Mouse (Mus musculus) T-cell, adult 66 days (primary cell): Measurements from ENCODE around the gene 9530002B09Rik. TPM values are rescaled to one million over a fixed set of nuclear protein-coding genes. Genes with fewer than 3 reads are reported as not detected.

Experiments
- total RNA-seq, 2 experiments: library from RNA; stranded (reverse); gene quantifications; 3 replicates in 1 of 2; 4 replicates in 1 of 2; pipeline ENCODE4 v1.2.4; 2023

The 9530002B09Rik gene
- not detected for total RNA-seq

GRCm38 (mm10) chr4:122688975-122689374, at the start of gene 9530002B09Rik:
9530002B09Rik (plus strand) TSS chr4:122689275.

Other genes with a start within 250 kb of the 9530002B09Rik start
- gene Ppt1, start 147.0 kb downstream of the 9530002B09Rik start, total RNA-seq: 10 to 100 TPM; 40.5 to 44.9 TPM
- 100 to 1,000 TPM; 406 to 432 TPM for gene Cap1, start 196.8 kb downstream of the 9530002B09Rik start, total RNA-seq